ENCODE assay signal across 10 mouse cellular contexts in genomic region chr7:109083813-109084184, GRCm38 (mm10). TPM values are rescaled to one million over a fixed set of nuclear protein-coding genes. Genes with fewer than 3 reads are reported as not detected.
A peak's percentile ranks its signal among the peaks of the same experiment; 100 is the strongest.
DNase-seq lines count a peak whose midpoint lies in the region; ATAC-seq lines count a peak whose summit lies in the region.
"Had no signal": no experiment of that assay in that cellular context is flagged by ENCODE, and none has a peak within 500 bp of the region (broad histone marks: within the 10 kb centered on the region; RNA-seq: fewer than 3 reads in every experiment).

No protein-coding gene starts in this region.

- H3K4me3 ChIP-seq in hindbrain, embryonic 15.5 days, result peak overlapping the region; percentile 88
- no peak overlapping the region for H3K4me3 ChIP-seq in neural tube, embryonic 14.5 days (ENCODE audit: low read depth, low read length)

- H3K9ac ChIP-seq in hindbrain, embryonic 15.5 days, result no peak overlapping the region
- H3K9ac ChIP-seq in neural tube, embryonic 14.5 days (replicated peaks; ENCODE audit: low read depth, low read length), result no peak overlapping the region

- no peak overlapping the region for H3K27ac ChIP-seq in hindbrain, embryonic 15.5 days (replicated peaks)
- H3K27ac ChIP-seq in neural tube, embryonic 14.5 days (ENCODE audit: low read depth, low read length), result no peak overlapping the region

- H3K27me3 ChIP-seq in hindbrain, embryonic 15.5 days, result peaks cover 4% of the 10 kb centered on the region; the same call in 1 of the 2 replicates
- no peaks in the 10 kb centered on the region for H3K27me3 ChIP-seq in neural tube, embryonic 14.5 days (ENCODE audit: control insufficient read depth, insufficient read depth, low read length)

- peaks cover 18% of the 10 kb centered on the region for H3K4me1 ChIP-seq in hindbrain, embryonic 15.5 days (replicated peaks)
- peaks cover 9% of the 10 kb centered on the region; the same call in 1 of the 2 replicates for H3K4me1 ChIP-seq in neural tube, embryonic 14.5 days (ENCODE audit: control insufficient read depth, insufficient read depth, low read length)

- H3K4me2 ChIP-seq in hindbrain, embryonic 15.5 days, result peak overlapping the region; percentile 72
- peak overlapping the region; percentile 56; the same call in 1 of the 2 replicates for H3K4me2 ChIP-seq in neural tube, embryonic 14.5 days (ENCODE audit: low read depth, low read length)

- H3K36me3 ChIP-seq in hindbrain, embryonic 15.5 days, result no peaks in the 10 kb centered on the region
- no peaks in the 10 kb centered on the region for H3K36me3 ChIP-seq in neural tube, embryonic 14.5 days (ENCODE audit: control insufficient read depth, insufficient read depth, low read length)

- peak; percentile 29 for DNase-seq in cerebellum, adult 9-11 months
- DNase-seq in cerebellum, adult 11 months, result no peak
- peak; percentile 40 for DNase-seq in right cerebral cortex, postnatal 14 days
- no peak for DNase-seq in right cerebral cortex, postnatal 36 days (ENCODE audit: low spot score in 2 of 2)
- DNase-seq in urinary bladder, postnatal 36 days (ENCODE audit: low spot score in 2 of 2), result no peak
- DNase-seq: thymus, adult 2 months had no signal

- 83% methylated on average over 4 of the region's 4 CpGs for WGBS in hindbrain, embryonic 15.5 days
- 88% methylated on average over 4 of the region's 4 CpGs for WGBS in neural tube, embryonic 14.5 days

- no peak for ATAC-seq in hindbrain, embryonic 15.5 days (ENCODE audit: low FRiP score, low read depth)
- ATAC-seq in neural tube, embryonic 14.5 days (ENCODE audit: low read depth), result no peak
- ATAC-seq in megakaryocyte, adult 5-6 weeks (ENCODE audit: poor library complexity, severe bottlenecking), result no peak

- H3K9me3 ChIP-seq in hindbrain, embryonic 15.5 days, result no peaks in the 10 kb centered on the region
- H3K9me3 ChIP-seq in neural tube, embryonic 14.5 days (ENCODE audit: control insufficient read depth, low read length), result no peaks in the 10 kb centered on the region

RNA-seq across cellular contexts. Expression of gene Ric3, which starts 0.7 kb away (rescaled TPM):
- 33.2 and 35.6 TPM in 2 replicates for polyA plus RNA-seq in hindbrain, embryonic 15.5 days (2015; fragmentation: Nextera tagmentation; extraction: Ambion mirVana)
- 34.6 and 35.2 TPM in 2 replicates for polyA plus RNA-seq in neural tube, embryonic 14.5 days (2014; fragmentation: Nextera tagmentation; extraction: Ambion mirVana)
- 0.05 TPM in 1 of 2 replicates, not detected in the other for total RNA-seq in megakaryocyte, adult 5-6 weeks (2015)
- 0.08 and 0.33 TPM in 2 replicates for total RNA-seq in megakaryocyte, adult 5-6 weeks (2017)
- total RNA-seq: monocyte, adult 5-6 weeks had no signal

Comparison
In these comparisons a context has a peak if more than half of its experiments do, and no peak if none do; other contexts are left out.
1. DNase-seq: peak in cerebellum, adult 9-11 months (single experiment) and right cerebral cortex, postnatal 14 days (single experiment); none in cerebellum, adult 11 months (single experiment), right cerebral cortex, postnatal 36 days (0 of 2) and urinary bladder, postnatal 36 days (0 of 2).